12 mouse cellular contexts compared by ENCODE assay signal in genomic region chr8:22382824-22383595, GRCm38 (mm10). TPM values are rescaled to one million over a fixed set of nuclear protein-coding genes. Genes with fewer than 3 reads are reported as not detected.
A peak's percentile ranks its signal among the peaks of the same experiment; 100 is the strongest.
DNase-seq lines count a peak whose midpoint lies in the region; ATAC-seq and TF ChIP-seq lines count a peak whose summit lies in the region.
"Had no signal": no experiment of that assay in that cellular context is flagged by ENCODE, and none has a peak within 500 bp of the region (broad histone marks: within the 10 kb centered on the region; RNA-seq: fewer than 3 reads in every experiment).

No protein-coding gene starts in this region.

- no peak overlapping the region for H3K4me2 ChIP-seq in forebrain, embryonic 14.5 days (ENCODE audit: low read length)
- no peak overlapping the region for H3K4me2 ChIP-seq in forebrain, embryonic 12.5 days
- no peak overlapping the region for H3K4me2 ChIP-seq in intestine, postnatal 0 days (replicated peaks; ENCODE audit: low read depth)
- no peak overlapping the region for H3K4me2 ChIP-seq in intestine, embryonic 15.5 days (replicated peaks)

- no peaks in the 10 kb centered on the region for H3K9me3 ChIP-seq in forebrain, embryonic 14.5 days (replicated peaks; ENCODE audit: control insufficient read depth, low read length)
- H3K9me3 ChIP-seq in forebrain, embryonic 12.5 days = no peaks in the 10 kb centered on the region
- H3K9me3 ChIP-seq in intestine, postnatal 0 days (ENCODE audit: control insufficient read depth) = no peaks in the 10 kb centered on the region
- no peaks in the 10 kb centered on the region for H3K9me3 ChIP-seq in intestine, embryonic 15.5 days

- H3K4me3 ChIP-seq in forebrain, embryonic 14.5 days (ENCODE audit: low read depth, low read length) = no peak overlapping the region
- no peak overlapping the region for H3K4me3 ChIP-seq in forebrain, embryonic 12.5 days (replicated peaks)
- no peak overlapping the region for H3K4me3 ChIP-seq in intestine, postnatal 0 days (ENCODE audit: low read depth, low read length)
- no peak overlapping the region for H3K4me3 ChIP-seq in intestine, embryonic 15.5 days (replicated peaks)

- H3K9ac ChIP-seq in forebrain, embryonic 14.5 days (ENCODE audit: low read length) = no peak overlapping the region
- no peak overlapping the region for H3K9ac ChIP-seq in forebrain, embryonic 12.5 days
- H3K9ac ChIP-seq in intestine, postnatal 0 days (ENCODE audit: low read depth, low read length) = no peak overlapping the region
- no peak overlapping the region for H3K9ac ChIP-seq in intestine, embryonic 15.5 days

- no peaks in the 10 kb centered on the region for H3K4me1 ChIP-seq in forebrain, embryonic 14.5 days (ENCODE audit: control insufficient read depth, insufficient read depth, low read length)
- no peaks in the 10 kb centered on the region for H3K4me1 ChIP-seq in forebrain, embryonic 12.5 days
- no peaks in the 10 kb centered on the region for H3K4me1 ChIP-seq in intestine, postnatal 0 days (replicated peaks; ENCODE audit: control insufficient read depth, insufficient read depth, low read length)
- no peaks in the 10 kb centered on the region for H3K4me1 ChIP-seq in intestine, embryonic 15.5 days (replicated peaks)

- in situ Hi-C loops in Patski (cut with MboI; ENCODE audit: low pct_unique_long_range_greater_than_20kb) = loop anchor here (10.0 kb wide), 1 partner anchor 178 kb away; no protein-coding TSS in a partner anchor

- no peaks in the 10 kb centered on the region for H3K27me3 ChIP-seq in forebrain, embryonic 14.5 days (replicated peaks; ENCODE audit: control insufficient read depth, insufficient read depth, low read length)
- no peaks in the 10 kb centered on the region for H3K27me3 ChIP-seq in forebrain, embryonic 12.5 days
- H3K27me3 ChIP-seq in intestine, postnatal 0 days (replicated peaks; ENCODE audit: control insufficient read depth, insufficient read depth, low read length) = no peaks in the 10 kb centered on the region
- no peaks in the 10 kb centered on the region for H3K27me3 ChIP-seq in intestine, embryonic 15.5 days (replicated peaks)
- H3K27me3 ChIP-seq in Patski = no peaks in the 10 kb centered on the region

- intact Hi-C loops in gastrocnemius, postnatal 14 days (cut with DNase I; ENCODE audit: low total_unique reads) = no loop called here

- peaks cover 17% of the 10 kb centered on the region; the same call in 1 of the 2 replicates for H3K36me3 ChIP-seq in forebrain, embryonic 14.5 days (ENCODE audit: control insufficient read depth, insufficient read depth, low read length)
- H3K36me3 ChIP-seq in forebrain, embryonic 12.5 days (replicated peaks) = peaks cover 20% of the 10 kb centered on the region
- peaks cover 93% of the 10 kb centered on the region for H3K36me3 ChIP-seq in intestine, postnatal 0 days (ENCODE audit: control insufficient read depth, insufficient read depth)
- peaks cover 33% of the 10 kb centered on the region for H3K36me3 ChIP-seq in intestine, embryonic 15.5 days

- no peak for ATAC-seq in forebrain, embryonic 14.5 days
- no peak for ATAC-seq in forebrain, embryonic 12.5 days (ENCODE audit: low FRiP score)
- ATAC-seq in intestine, postnatal 0 days = no peak
- no peak for ATAC-seq in intestine, embryonic 15.5 days
- ATAC-seq in Patski = no peak
- ATAC-seq: intestine, embryonic 16.5 days had no signal

- H3K27ac ChIP-seq in forebrain, embryonic 14.5 days (ENCODE audit: low read depth, low read length) = no peak overlapping the region
- no peak overlapping the region for H3K27ac ChIP-seq in forebrain, embryonic 12.5 days
- no peak overlapping the region for H3K27ac ChIP-seq in intestine, postnatal 0 days (ENCODE audit: low read depth, low read length)
- H3K27ac ChIP-seq in intestine, embryonic 15.5 days = no peak overlapping the region

- CTCF ChIA-PET in Patski (lab: Charles Lee) = interaction anchor here (0.9 to 1.7 kb wide), 2 partner anchors 65 to 191 kb away, joined by 3 to 4 read pairs; partner anchors contain the start of gene Vps36

- TF ChIP-seq CTCF in intestine, postnatal 0 days (IDR thresholded peaks at IDR 0.05; ENCODE audit: low read depth) = peak; percentile 43
- TF ChIP-seq CTCF in Patski (IDR thresholded peaks at IDR 0.05) = peak; percentile 28

- POLR2A ChIA-PET in Patski (lab: Charles Lee) = interaction anchor here (0.6 kb wide), 1 partner anchor 10 kb away, joined by 3 read pairs; no protein-coding TSS in a partner anchor

- 76% methylated on average over 19 of the region's 19 CpGs for WGBS in forebrain, embryonic 14.5 days
- WGBS in forebrain, embryonic 12.5 days = 80% methylated on average over 19 of the region's 19 CpGs
- WGBS in intestine, postnatal 0 days = 86% methylated on average over 19 of the region's 19 CpGs
- 87% methylated on average over 19 of the region's 19 CpGs for WGBS in intestine, embryonic 15.5 days

- DNase-seq in forebrain, embryonic 14.5 days (ENCODE audit: low spot score) = peak; percentile 3
- peak; percentile 33 for DNase-seq in 416B (ENCODE audit: low read depth)
- no peak for DNase-seq in Patski (ENCODE audit: low read depth, low spot score)
- no peak for DNase-seq in spleen, postnatal 36 days (ENCODE audit: low spot score in 2 of 2)
- no peak for DNase-seq in gastrocnemius, postnatal 14 days
- DNase-seq: adrenal gland, postnatal 36 days; cerebellum, adult 11 months; lung, postnatal 36 days had no signal

RNA-seq across cellular contexts. Expression of gene Slc25a15, which starts 15.4 kb away (rescaled TPM):
- 8.3 and 8.4 TPM in 2 replicates for polyA plus RNA-seq in forebrain, embryonic 14.5 days (2014; fragmentation: Nextera tagmentation; extraction: Ambion mirVana)
- polyA plus RNA-seq in forebrain, embryonic 12.5 days (2016; fragmentation: Nextera tagmentation; extraction: Ambion mirVana) = 14.1 and 15.4 TPM in 2 replicates
- polyA plus RNA-seq in intestine, postnatal 0 days (2015; fragmentation: Nextera tagmentation; extraction: Ambion mirVana) = 108 and 122 TPM in 2 replicates
- polyA plus RNA-seq in intestine, embryonic 15.5 days (2015; fragmentation: Nextera tagmentation; extraction: Ambion mirVana) = 93.6 and 102 TPM in 2 replicates
- polyA plus RNA-seq in Patski (2021) = 10.1 TPM
- 10 to 100 TPM; 11.0 to 11.6 TPM for total RNA-seq in gastrocnemius, postnatal 14 days (2021)

RNA-seq across cellular contexts. Expression of gene Mrps31, which starts 28.2 kb away (rescaled TPM):
- polyA plus RNA-seq in forebrain, embryonic 14.5 days (2014; fragmentation: Nextera tagmentation; extraction: Ambion mirVana) = 37.3 and 37.9 TPM in 2 replicates
- polyA plus RNA-seq in forebrain, embryonic 12.5 days (2016; fragmentation: Nextera tagmentation; extraction: Ambion mirVana) = 38.9 and 39.4 TPM in 2 replicates
- 51.3 and 51.5 TPM in 2 replicates for polyA plus RNA-seq in intestine, postnatal 0 days (2015; fragmentation: Nextera tagmentation; extraction: Ambion mirVana)
- polyA plus RNA-seq in intestine, embryonic 15.5 days (2015; fragmentation: Nextera tagmentation; extraction: Ambion mirVana) = 71.1 and 80.8 TPM in 2 replicates
- 32.9 TPM for polyA plus RNA-seq in Patski (2021)
- total RNA-seq in gastrocnemius, postnatal 14 days (2021) = 10 to 100 TPM; 35.9 to 39.3 TPM

Comparison
In these comparisons a context has a peak if more than half of its experiments do, and no peak if none do; other contexts are left out.
1. DNase-seq: peak in forebrain, embryonic 14.5 days (single experiment) and 416B (single experiment); none in Patski (single experiment), spleen, postnatal 36 days (0 of 2) and gastrocnemius, postnatal 14 days (single experiment).